Mouse (Mus musculus) brain, embryonic 18.5 days (tissue): ENCODE data around the gene Rpap1.

Source experiments
- DNase-seq: peaks from one replicate; pipeline ENCODE4 v3.0.0-alpha.2; 2012; ENCODE audit warnings: low read depth, low spot score

Gene Rpap1

GRCm38 (mm10) chr2:119787206-119787883 lies at the start of gene Rpap1:
TSS of gene Rpap1 (minus strand) at chr2:119787537.
- DNase-seq: no peak

- no peak for DNase-seq
Observed at GRCm38 (mm10) chr2:119834231-119834630, 46.9 kb upstream of the Rpap1 start.

- no peak for DNase-seq
Observed at GRCm38 (mm10) chr2:119830579-119830978, 43.2 kb upstream of the Rpap1 start.

GRCm38 (mm10) chr2:119821136-119821535 lies 33.8 kb upstream of the Rpap1 start:
- no peak for DNase-seq

GRCm38 (mm10) chr2:119818668-119819272 lies 31.4 kb upstream of the Rpap1 start:
- DNase-seq: no peak

GRCm38 (mm10) chr2:119817047-119817446 lies 29.7 kb upstream of the Rpap1 start:
- no peak for DNase-seq

GRCm38 (mm10) chr2:119816611-119817010 lies 29.3 kb upstream of the Rpap1 start:
- DNase-seq: no peak

GRCm38 (mm10) chr2:119814376-119814933 lies 27.1 kb upstream of the Rpap1 start:
- no peak for DNase-seq

- DNase-seq: no peak
Observed at GRCm38 (mm10) chr2:119811490-119812146, 24.3 kb upstream of the Rpap1 start.

GRCm38 (mm10) chr2:119810890-119811289 lies 23.6 kb upstream of the Rpap1 start:
- DNase-seq: no peak

- no peak for DNase-seq
Observed at GRCm38 (mm10) chr2:119808881-119809280, 21.5 kb upstream of the Rpap1 start.

- DNase-seq: no peak
Observed at GRCm38 (mm10) chr2:119808438-119808837, 21.1 kb upstream of the Rpap1 start.

- DNase-seq: no peak
Observed at GRCm38 (mm10) chr2:119805536-119805935, 18.2 kb upstream of the Rpap1 start.

GRCm38 (mm10) chr2:119804776-119805175 lies 17.4 kb upstream of the Rpap1 start:
- no peak for DNase-seq

- no peak for DNase-seq
Observed at GRCm38 (mm10) chr2:119804275-119804628, 16.9 kb upstream of the Rpap1 start.

GRCm38 (mm10) chr2:119803618-119804274 lies 16.4 kb upstream of the Rpap1 start:
- no peak for DNase-seq

GRCm38 (mm10) chr2:119802767-119803617 lies 15.7 kb upstream of the Rpap1 start:
- no peak for DNase-seq

- no peak for DNase-seq
Observed at GRCm38 (mm10) chr2:119800876-119801846, 13.8 kb upstream of the Rpap1 start.

- DNase-seq: no peak
Observed at GRCm38 (mm10) chr2:119799961-119800550, 12.7 kb upstream of the Rpap1 start.
